Mouse (Mus musculus): Measurements from ENCODE around the gene Vangl1. TPM values are rescaled to one million over a fixed set of nuclear protein-coding genes. Genes with fewer than 3 reads are reported as not detected.

The Vangl1 gene
- polyA plus RNA-seq, 1 experiment from 2014 or later, result 15.2 TPM

GRCm38 (mm10) chr3:102131627-102132324, 72.7 kb downstream of the Vangl1 start:
- no peaks in the 10 kb centered on the region for H3K27me3 ChIP-seq
- H3K9ac ChIP-seq, result no peak overlapping the region
- H3K9me3 ChIP-seq (replicated peaks), result no peaks in the 10 kb centered on the region
- H3K4me1 ChIP-seq, result peaks cover 12% of the 10 kb centered on the region
- H3K4me3 ChIP-seq, result no peak overlapping the region
- peak; percentile 69 for ATAC-seq (ENCODE audit: low FRiP score)
- peak overlapping the region; percentile 66 for H3K27ac ChIP-seq
- 81% methylated on average over 9 of the region's 9 CpGs for WGBS
- no peak overlapping the region for H3K4me2 ChIP-seq (replicated peaks)
- no peaks in the 10 kb centered on the region for H3K36me3 ChIP-seq

GRCm38 (mm10) chr3:102130478-102130877, 74.0 kb downstream of the Vangl1 start:
- Histone ChIP-seq H3K27ac (no peak overlapping the region), H3K4me3 (no peak overlapping the region), H3K4me1 (peaks cover 3% of the 10 kb centered on the region), H3K4me2 (replicated peaks) (no peak overlapping the region), H3K9me3 (replicated peaks) (no peaks in the 10 kb centered on the region), H3K36me3 (no peaks in the 10 kb centered on the region), H3K27me3 (no peaks in the 10 kb centered on the region), H3K9ac (no peak overlapping the region)
- WGBS, result 72% methylated on average over 6 of the region's 6 CpGs
- ATAC-seq (ENCODE audit: low FRiP score), result no peak

DNA sequence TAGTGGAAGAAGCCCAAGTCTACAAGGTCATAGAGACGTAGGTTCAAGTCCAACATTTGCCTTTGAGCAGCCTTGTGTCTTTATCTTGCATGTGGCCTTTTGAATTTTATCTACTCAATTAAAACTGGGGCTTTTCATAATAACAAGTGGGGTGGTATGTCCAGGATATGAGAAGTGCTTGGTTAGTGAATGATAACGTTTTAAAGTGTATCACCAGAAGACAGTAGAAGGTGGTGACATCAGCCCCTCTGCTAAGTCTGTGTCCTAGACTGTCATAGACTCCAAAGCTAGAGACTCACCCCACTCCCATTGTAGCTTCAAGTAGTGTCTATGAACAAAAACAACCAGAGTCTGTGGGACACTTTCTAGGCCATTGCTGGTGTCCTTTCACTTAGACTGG, 76.3 kb downstream of the Vangl1 start:
- ATAC-seq (ENCODE audit: low FRiP score), result no peak
- Histone ChIP-seq H3K27me3 (no peaks in the 10 kb centered on the region), H3K4me2 (replicated peaks) (no peak overlapping the region)

DNA sequence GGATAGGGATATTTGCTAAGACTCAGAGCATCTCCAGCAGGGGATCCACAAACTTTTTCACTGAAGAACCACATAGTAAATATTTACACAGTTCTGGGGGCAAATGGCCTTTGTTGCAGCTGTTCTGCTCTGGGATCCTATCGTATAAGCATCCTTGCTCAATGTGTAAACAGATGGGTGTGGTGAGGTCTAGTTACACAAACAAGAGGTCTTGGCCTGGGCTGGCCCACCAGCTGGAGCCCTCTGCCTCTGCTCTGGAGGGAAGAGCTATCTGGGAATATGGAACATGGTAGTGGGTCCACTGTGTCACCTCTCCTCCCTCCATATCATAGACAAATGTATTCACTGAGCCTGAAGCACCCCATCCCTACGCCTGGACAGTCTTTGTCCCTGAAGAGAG, 77.4 kb downstream of the Vangl1 start:
- ATAC-seq (ENCODE audit: low FRiP score), result no peak
- Histone ChIP-seq H3K4me2 (replicated peaks) (no peak overlapping the region), H3K9me3 (replicated peaks) (no peaks in the 10 kb centered on the region), H3K27ac (no peak overlapping the region), H3K4me1 (no peaks in the 10 kb centered on the region; the same call in 1 of the 2 replicates), H3K4me3 (no peak overlapping the region), H3K9ac (no peak overlapping the region), H3K27me3 (no peaks in the 10 kb centered on the region), H3K36me3 (no peaks in the 10 kb centered on the region)
- 66% methylated on average over 2 of the region's 2 CpGs for WGBS

More for the DNA sequence above, 76.3 kb downstream of the Vangl1 start:
- no peak overlapping the region for H3K9ac ChIP-seq
- no peaks in the 10 kb centered on the region; the same call in 1 of the 2 replicates for H3K4me1 ChIP-seq
- WGBS, result 91% methylated on average over 2 of the region's 2 CpGs
- no peak overlapping the region for H3K27ac ChIP-seq
- no peaks in the 10 kb centered on the region for H3K9me3 ChIP-seq (replicated peaks)
- no peaks in the 10 kb centered on the region for H3K36me3 ChIP-seq
- H3K4me3 ChIP-seq, result no peak overlapping the region

GRCm38 (mm10) chr3:102125546-102125945, 78.9 kb downstream of the Vangl1 start:
- ATAC-seq (ENCODE audit: low FRiP score), result no peak
- H3K9ac ChIP-seq, result no peak overlapping the region
- H3K27me3 ChIP-seq, result no peaks in the 10 kb centered on the region
- H3K4me2 ChIP-seq (replicated peaks), result no peak overlapping the region
- H3K9me3 ChIP-seq (replicated peaks), result no peaks in the 10 kb centered on the region
- 17% methylated on average over 1 of the region's 1 CpGs for WGBS
- H3K36me3 ChIP-seq, result no peaks in the 10 kb centered on the region
- H3K4me3 ChIP-seq, result no peak overlapping the region
- no peak overlapping the region for H3K27ac ChIP-seq
- H3K4me1 ChIP-seq, result no peaks in the 10 kb centered on the region; the same call in 1 of the 2 replicates

- Histone ChIP-seq H3K27ac (no peak overlapping the region), H3K9me3 (replicated peaks) (no peaks in the 10 kb centered on the region), H3K4me2 (replicated peaks) (no peak overlapping the region), H3K9ac (no peak overlapping the region), H3K36me3 (no peaks in the 10 kb centered on the region), H3K27me3 (no peaks in the 10 kb centered on the region), H3K4me1 (no peaks in the 10 kb centered on the region; the same call in 1 of the 2 replicates), H3K4me3 (no peak overlapping the region)
- ATAC-seq (ENCODE audit: low FRiP score), result no peak
- WGBS, result 79% methylated on average over 6 of the region's 6 CpGs
These were observed 80.8 kb downstream of the Vangl1 start for GRCm38 (mm10) chr3:102123654-102124053.

DNA sequence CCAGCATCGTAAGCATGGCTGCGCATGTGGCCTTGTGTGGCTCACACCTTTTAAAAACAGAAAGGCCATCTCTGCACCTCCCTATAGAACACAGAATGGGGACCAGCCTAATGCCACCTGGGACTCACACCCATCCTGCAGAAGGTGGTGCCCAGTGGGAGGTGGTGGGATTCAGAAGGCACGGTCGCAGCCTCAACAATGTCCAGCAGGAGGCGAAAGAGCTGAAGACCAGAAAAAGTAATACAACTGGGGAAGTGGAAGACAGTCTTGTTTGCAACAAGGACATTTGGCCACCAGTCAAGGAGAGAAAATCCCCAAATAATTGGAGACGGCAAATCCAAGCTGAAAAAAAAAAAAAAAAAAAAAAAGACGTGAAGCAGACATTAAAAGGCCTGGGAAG, 82.4 kb downstream of the Vangl1 start:
- no peaks in the 10 kb centered on the region for H3K9me3 ChIP-seq (replicated peaks)
- no peak overlapping the region for H3K4me2 ChIP-seq (replicated peaks)
- ATAC-seq (ENCODE audit: low FRiP score), result no peak
- no peak overlapping the region for H3K4me3 ChIP-seq
- H3K4me1 ChIP-seq, result no peaks in the 10 kb centered on the region; the same call in 1 of the 2 replicates
- no peaks in the 10 kb centered on the region for H3K36me3 ChIP-seq
- WGBS, result 83% methylated on average over 7 of the region's 7 CpGs
- H3K27me3 ChIP-seq, result 0 out of 2 replicates have a peak, but pooled peaks cover 2% of the 10 kb centered on the region
- H3K27ac ChIP-seq, result no peak overlapping the region
- H3K9ac ChIP-seq, result no peak overlapping the region

GRCm38 (mm10) chr3:102120947-102121346, 83.5 kb downstream of the Vangl1 start:
- Histone ChIP-seq H3K36me3 (no peaks in the 10 kb centered on the region), H3K4me1 (no peaks in the 10 kb centered on the region; the same call in 1 of the 2 replicates), H3K9ac (no peak overlapping the region), H3K9me3 (replicated peaks) (no peaks in the 10 kb centered on the region), H3K27me3 (0 out of 2 replicates have a peak, but pooled peaks cover 5% of the 10 kb centered on the region), H3K4me3 (no peak overlapping the region), H3K4me2 (replicated peaks) (no peak overlapping the region), H3K27ac (no peak overlapping the region)
- ATAC-seq (ENCODE audit: low FRiP score), result no peak

- H3K9me3 ChIP-seq (replicated peaks), result no peaks in the 10 kb centered on the region
- no peak overlapping the region for H3K4me3 ChIP-seq
- H3K4me2 ChIP-seq (replicated peaks), result no peak overlapping the region
- no peaks in the 10 kb centered on the region for H3K36me3 ChIP-seq
- 78% methylated on average over 7 of the region's 7 CpGs for WGBS
- no peak for ATAC-seq (ENCODE audit: low FRiP score)
- H3K4me1 ChIP-seq, result 0 out of 2 replicates have a peak, but pooled peaks cover 2% of the 10 kb centered on the region
- no peak overlapping the region for H3K27ac ChIP-seq
- H3K27me3 ChIP-seq, result 0 out of 2 replicates have a peak, but pooled peaks cover 3% of the 10 kb centered on the region
- no peak overlapping the region for H3K9ac ChIP-seq
These were observed 92.4 kb downstream of the Vangl1 start for GRCm38 (mm10) chr3:102111979-102112599.

- ATAC-seq (ENCODE audit: low FRiP score), result no peak
These were observed 96.3 kb downstream of the Vangl1 start for GRCm38 (mm10) chr3:102108201-102108600.

DNA sequence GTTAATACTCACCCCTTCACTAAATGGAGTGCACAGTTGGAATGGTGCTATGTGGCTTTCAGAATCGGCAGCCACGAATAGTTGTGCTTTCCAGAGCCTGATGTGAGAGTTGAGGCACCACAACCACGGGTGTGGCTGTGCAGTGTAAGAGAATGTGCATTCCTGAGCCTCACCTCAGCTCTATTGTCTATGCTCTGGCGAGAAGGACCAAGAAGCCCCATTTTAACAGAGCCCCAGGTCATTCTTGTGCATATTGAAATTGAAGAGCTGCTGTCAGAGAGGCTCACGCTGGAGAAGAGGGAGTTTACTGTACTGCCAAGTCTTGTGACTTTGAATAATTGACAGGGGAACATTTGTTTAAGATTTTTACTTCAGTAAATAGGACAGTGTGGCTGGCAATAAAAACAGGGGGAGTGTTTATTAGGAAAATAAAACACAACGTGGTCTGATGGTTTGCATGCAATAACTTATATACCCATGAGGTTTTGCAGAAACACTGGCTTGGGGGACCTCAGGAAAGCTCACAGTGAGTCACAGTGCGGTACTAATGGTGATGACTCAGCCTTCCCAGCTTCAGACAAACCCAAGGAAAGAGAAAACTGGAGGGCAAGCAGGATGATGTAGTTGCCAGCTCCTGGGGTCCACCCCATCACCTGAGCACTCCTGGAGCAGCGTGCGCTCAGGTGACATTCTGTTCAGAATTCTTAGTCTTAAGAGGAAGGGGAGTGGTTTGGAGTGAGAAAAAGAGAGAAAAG, 100.5 kb downstream of the Vangl1 start:
- 77% methylated on average over 9 of the region's 9 CpGs for WGBS
- H3K27me3 ChIP-seq, result no peaks in the 10 kb centered on the region; the same call in 1 of the 2 replicates
- no peak overlapping the region for H3K4me2 ChIP-seq (replicated peaks)
- no peak overlapping the region for H3K27ac ChIP-seq
- no peaks in the 10 kb centered on the region for H3K36me3 ChIP-seq
- H3K9me3 ChIP-seq (replicated peaks), result no peaks in the 10 kb centered on the region
- no peak for ATAC-seq (ENCODE audit: low FRiP score)
- no peaks in the 10 kb centered on the region for H3K4me1 ChIP-seq
- H3K9ac ChIP-seq, result no peak overlapping the region
- no peak overlapping the region for H3K4me3 ChIP-seq

More at GRCm38 (mm10) chr3:102108201-102108600, 96.3 kb downstream of the Vangl1 start:
- no peaks in the 10 kb centered on the region for H3K36me3 ChIP-seq
- 0 out of 2 replicates have a peak, but pooled peaks cover 2% of the 10 kb centered on the region for H3K4me1 ChIP-seq
- H3K4me2 ChIP-seq (replicated peaks), result no peak overlapping the region
- H3K27me3 ChIP-seq, result no peaks in the 10 kb centered on the region
- 81% methylated on average over 3 of the region's 3 CpGs for WGBS
- no peak overlapping the region for H3K27ac ChIP-seq
- H3K9ac ChIP-seq, result no peak overlapping the region
- no peaks in the 10 kb centered on the region for H3K9me3 ChIP-seq (replicated peaks)
- no peak overlapping the region for H3K4me3 ChIP-seq
